Mouse (Mus musculus): ENCODE data around the gene Slc25a11. TPM values are rescaled to one million over a fixed set of nuclear protein-coding genes. Genes with fewer than 3 reads are reported as not detected.

The Slc25a11 gene
- polyA plus RNA-seq, 1 experiment from 2014 or later: 157 TPM

GRCm38 (mm10) chr11:70598451-70598953 is 48.8 kb downstream of the Slc25a11 start:
- Histone ChIP-seq H3K27me3 (ENCODE audit: control insufficient read depth, insufficient read depth, low read length) (no peaks in the 10 kb centered on the region), H3K4me3 (ENCODE audit: low read depth, low read length) (no peak overlapping the region), H3K27ac (ENCODE audit: low read length) (no peak overlapping the region), H3K4me1 (ENCODE audit: control insufficient read depth, insufficient read depth, low read length) (no peaks in the 10 kb centered on the region), H3K9ac (replicated peaks; ENCODE audit: low read depth, low read length) (no peak overlapping the region), H3K9me3 (ENCODE audit: control insufficient read depth, low read depth, low read length) (no peaks in the 10 kb centered on the region), H3K4me2 (replicated peaks; ENCODE audit: low read depth, low read length) (no peak overlapping the region), H3K36me3 (ENCODE audit: control insufficient read depth, insufficient read depth, low read length) (peaks cover 25% of the 10 kb centered on the region)
- ATAC-seq (ENCODE audit: insufficient number of reproducible peaks, insufficient read depth, low FRiP score, low read depth): no peak
- 89% methylated on average over 9 of the region's 9 CpGs for WGBS

GRCm38 (mm10) chr11:70597301-70597700 is 50.0 kb downstream of the Slc25a11 start:
- Histone ChIP-seq H3K27me3 (ENCODE audit: control insufficient read depth, insufficient read depth, low read length) (no peaks in the 10 kb centered on the region), H3K9ac (replicated peaks; ENCODE audit: low read depth, low read length) (no peak overlapping the region), H3K36me3 (ENCODE audit: control insufficient read depth, insufficient read depth, low read length) (peaks cover 25% of the 10 kb centered on the region), H3K4me3 (ENCODE audit: low read depth, low read length) (no peak overlapping the region), H3K4me1 (ENCODE audit: control insufficient read depth, insufficient read depth, low read length) (no peaks in the 10 kb centered on the region), H3K27ac (ENCODE audit: low read length) (no peak overlapping the region), H3K4me2 (replicated peaks; ENCODE audit: low read depth, low read length) (no peak overlapping the region), H3K9me3 (ENCODE audit: control insufficient read depth, low read depth, low read length) (no peaks in the 10 kb centered on the region)
- 87% methylated on average over 6 of the region's 6 CpGs for WGBS
- no peak for ATAC-seq (ENCODE audit: insufficient number of reproducible peaks, insufficient read depth, low FRiP score, low read depth)

GRCm38 (mm10) chr11:70596094-70596493 is 51.2 kb downstream of the Slc25a11 start:
- Histone ChIP-seq H3K4me1 (ENCODE audit: control insufficient read depth, insufficient read depth, low read length) (no peaks in the 10 kb centered on the region), H3K27me3 (ENCODE audit: control insufficient read depth, insufficient read depth, low read length) (no peaks in the 10 kb centered on the region), H3K9ac (replicated peaks; ENCODE audit: low read depth, low read length) (no peak overlapping the region), H3K27ac (ENCODE audit: low read length) (no peak overlapping the region; the same call in 1 of the 2 replicates), H3K4me3 (ENCODE audit: low read depth, low read length) (no peak overlapping the region), H3K4me2 (replicated peaks; ENCODE audit: low read depth, low read length) (no peak overlapping the region), H3K9me3 (ENCODE audit: control insufficient read depth, low read depth, low read length) (no peaks in the 10 kb centered on the region), H3K36me3 (ENCODE audit: control insufficient read depth, insufficient read depth, low read length) (peaks cover 20% of the 10 kb centered on the region)
- ATAC-seq (ENCODE audit: insufficient number of reproducible peaks, insufficient read depth, low FRiP score, low read depth): no peak
- WGBS: 63% methylated on average over 4 of the region's 4 CpGs

GRCm38 (mm10) chr11:70595638-70596037 is 51.6 kb downstream of the Slc25a11 start:
- Histone ChIP-seq H3K36me3 (ENCODE audit: control insufficient read depth, insufficient read depth, low read length) (peaks cover 20% of the 10 kb centered on the region), H3K4me2 (replicated peaks; ENCODE audit: low read depth, low read length) (no peak overlapping the region), H3K9ac (replicated peaks; ENCODE audit: low read depth, low read length) (no peak overlapping the region), H3K27me3 (ENCODE audit: control insufficient read depth, insufficient read depth, low read length) (no peaks in the 10 kb centered on the region), H3K4me1 (ENCODE audit: control insufficient read depth, insufficient read depth, low read length) (no peaks in the 10 kb centered on the region), H3K27ac (ENCODE audit: low read length) (no peak overlapping the region; the same call in 1 of the 2 replicates), H3K4me3 (ENCODE audit: low read depth, low read length) (no peak overlapping the region), H3K9me3 (ENCODE audit: control insufficient read depth, low read depth, low read length) (no peaks in the 10 kb centered on the region)
- no peak for ATAC-seq (ENCODE audit: insufficient number of reproducible peaks, insufficient read depth, low FRiP score, low read depth)
- WGBS: 59% methylated on average over 2 of the region's 2 CpGs

DNA sequence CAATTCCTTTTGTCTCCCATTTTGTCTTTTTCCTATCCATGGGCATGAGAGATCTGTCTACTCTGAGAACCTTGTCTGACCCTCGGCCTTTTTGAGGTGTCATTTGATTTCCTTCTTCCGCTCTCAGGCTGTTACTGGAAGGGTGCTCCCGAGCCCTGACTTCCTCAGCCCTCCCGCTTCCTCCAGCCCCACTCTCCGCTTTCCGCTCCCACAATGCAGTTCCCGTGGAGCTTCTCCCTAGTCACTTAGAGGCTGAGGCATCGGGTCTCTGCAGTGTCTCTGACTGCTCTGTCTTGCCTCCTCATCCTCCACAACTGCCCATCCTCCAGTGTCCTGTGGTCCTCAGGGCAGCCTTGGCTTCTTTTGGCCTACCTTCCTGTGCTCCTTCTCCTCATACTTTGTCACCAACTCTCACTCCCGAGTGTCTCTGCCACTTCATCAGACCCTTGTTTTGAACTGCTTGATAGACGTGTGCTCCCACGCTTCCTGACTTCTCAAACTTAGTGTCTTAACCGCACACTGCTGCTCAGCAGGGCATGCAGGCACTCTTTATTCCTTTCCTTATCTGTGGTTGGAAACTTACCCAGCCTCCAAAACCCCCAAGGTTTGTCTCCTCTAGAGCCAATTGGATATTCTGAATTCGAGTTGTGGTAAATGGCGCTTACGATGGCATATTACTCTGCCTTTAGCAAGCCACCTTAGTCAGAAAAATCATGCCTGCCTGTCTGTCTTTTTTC is 52.9 kb downstream of the Slc25a11 start:
- Histone ChIP-seq H3K9me3 (ENCODE audit: control insufficient read depth, low read depth, low read length) (no peaks in the 10 kb centered on the region), H3K9ac (replicated peaks; ENCODE audit: low read depth, low read length) (no peak overlapping the region), H3K27ac (ENCODE audit: low read length) (no peak overlapping the region), H3K4me2 (replicated peaks; ENCODE audit: low read depth, low read length) (no peak overlapping the region), H3K36me3 (ENCODE audit: control insufficient read depth, insufficient read depth, low read length) (peaks cover 17% of the 10 kb centered on the region), H3K4me3 (ENCODE audit: low read depth, low read length) (no peak overlapping the region), H3K4me1 (ENCODE audit: control insufficient read depth, insufficient read depth, low read length) (no peaks in the 10 kb centered on the region), H3K27me3 (ENCODE audit: control insufficient read depth, insufficient read depth, low read length) (no peaks in the 10 kb centered on the region)
- WGBS: 84% methylated on average over 15 of the region's 15 CpGs
- ATAC-seq (ENCODE audit: insufficient number of reproducible peaks, insufficient read depth, low FRiP score, low read depth): no peak

Other genes starting within 250 kb of the Slc25a11 start
- gene Pelp1, start 237.4 kb downstream of the Slc25a11 start, polyA plus RNA-seq (2014; fragmentation: Nextera tagmentation; extraction: Ambion mirVana): 31.6 and 34.4 TPM in 2 replicates
- 15.9 and 17.2 TPM in 2 replicates for gene Arrb2, start 214.8 kb downstream of the Slc25a11 start, polyA plus RNA-seq (2014; fragmentation: Nextera tagmentation; extraction: Ambion mirVana)
- gene Med11, start 195.6 kb downstream of the Slc25a11 start, polyA plus RNA-seq (2014; fragmentation: Nextera tagmentation; extraction: Ambion mirVana): 48.6 and 49.8 TPM in 2 replicates
- 0.39 and 0.50 TPM in 2 replicates for gene Zmynd15, start 188.0 kb downstream of the Slc25a11 start, polyA plus RNA-seq (2014; fragmentation: Nextera tagmentation; extraction: Ambion mirVana)
- gene Cxcl16, start 187.5 kb downstream of the Slc25a11 start, polyA plus RNA-seq (2014; fragmentation: Nextera tagmentation; extraction: Ambion mirVana): 7.8 and 8.6 TPM in 2 replicates
- gene Tm4sf5, start 142.2 kb downstream of the Slc25a11 start, polyA plus RNA-seq (2014; fragmentation: Nextera tagmentation; extraction: Ambion mirVana): 38.6 and 45.2 TPM in 2 replicates
- 0.39 TPM in 1 of 2 replicates, not detected in the other for gene Vmo1, start 132.9 kb downstream of the Slc25a11 start, polyA plus RNA-seq (2014; fragmentation: Nextera tagmentation; extraction: Ambion mirVana)
- gene Gltpd2, start 128.3 kb downstream of the Slc25a11 start, polyA plus RNA-seq (2014; fragmentation: Nextera tagmentation; extraction: Ambion mirVana): 0.43 and 0.81 TPM in 2 replicates
- gene Psmb6, start 122.1 kb downstream of the Slc25a11 start, polyA plus RNA-seq (2014; fragmentation: Nextera tagmentation; extraction: Ambion mirVana): 709 and 761 TPM in 2 replicates
- gene Gm40193, start 114.5 kb downstream of the Slc25a11 start, polyA plus RNA-seq (2014; fragmentation: Nextera tagmentation; extraction: Ambion mirVana): not detected in 2 replicates
- 11.6 and 13.0 TPM in 2 replicates for gene Pld2, start 107.4 kb downstream of the Slc25a11 start, polyA plus RNA-seq (2014; fragmentation: Nextera tagmentation; extraction: Ambion mirVana)
- gene Mink1, start 84.6 kb downstream of the Slc25a11 start, polyA plus RNA-seq (2014; fragmentation: Nextera tagmentation; extraction: Ambion mirVana): 23.0 and 23.9 TPM in 2 replicates
- gene 4930544D05Rik, start 31.6 kb downstream of the Slc25a11 start, polyA plus RNA-seq (2014; fragmentation: Nextera tagmentation; extraction: Ambion mirVana): not detected in 2 replicates
- not detected in 2 replicates for gene Chrne, start 28.3 kb downstream of the Slc25a11 start, polyA plus RNA-seq (2014; fragmentation: Nextera tagmentation; extraction: Ambion mirVana)
- gene Gp1ba, start 8.4 kb downstream of the Slc25a11 start, polyA plus RNA-seq (2014; fragmentation: Nextera tagmentation; extraction: Ambion mirVana): 0.21 and 0.22 TPM in 2 replicates
- gene Rnf167, start 244 bp downstream of the Slc25a11 start, polyA plus RNA-seq (2014; fragmentation: Nextera tagmentation; extraction: Ambion mirVana): 118 and 120 TPM in 2 replicates
- 2,006 and 2,065 TPM in 2 replicates for gene Pfn1, start 7.2 kb upstream of the Slc25a11 start, polyA plus RNA-seq (2014; fragmentation: Nextera tagmentation; extraction: Ambion mirVana)
- gene Eno3, start 9.7 kb upstream of the Slc25a11 start, polyA plus RNA-seq (2014; fragmentation: Nextera tagmentation; extraction: Ambion mirVana): 12.3 and 14.5 TPM in 2 replicates
- gene Spag7, start 21.9 kb upstream of the Slc25a11 start, polyA plus RNA-seq (2014; fragmentation: Nextera tagmentation; extraction: Ambion mirVana): 147 and 170 TPM in 2 replicates
- gene Camta2, start 40.6 kb upstream of the Slc25a11 start, polyA plus RNA-seq (2014; fragmentation: Nextera tagmentation; extraction: Ambion mirVana): 16.1 and 19.2 TPM in 2 replicates
- 1.0 and 1.9 TPM in 2 replicates for gene Inca1, start 52.7 kb upstream of the Slc25a11 start, polyA plus RNA-seq (2014; fragmentation: Nextera tagmentation; extraction: Ambion mirVana)
- gene Kif1c, start 53.1 kb upstream of the Slc25a11 start, polyA plus RNA-seq (2014; fragmentation: Nextera tagmentation; extraction: Ambion mirVana): 9.0 and 11.8 TPM in 2 replicates
- gene Zfp3, start 116.7 kb upstream of the Slc25a11 start, polyA plus RNA-seq (2014; fragmentation: Nextera tagmentation; extraction: Ambion mirVana): 4.5 and 7.0 TPM in 2 replicates
- 0.59 and 0.87 TPM in 2 replicates for gene Scimp, start 165.1 kb upstream of the Slc25a11 start, polyA plus RNA-seq (2014; fragmentation: Nextera tagmentation; extraction: Ambion mirVana)
- gene Rabep1, start 197.3 kb upstream of the Slc25a11 start, polyA plus RNA-seq (2014; fragmentation: Nextera tagmentation; extraction: Ambion mirVana): 32.5 and 33.1 TPM in 2 replicates

All from stomach, embryonic 14.5 days (tissue).